Mouse (Mus musculus) lung, postnatal 25 days (tissue): ENCODE measurements at regions not wholly inside any gene's neighbourhood (a gene's known extent, or its start where the extent isn't known, plus 50 kb on each side); places are given as distances from the start of the nearest gene placed in this dataset.

Experiments
- DNase-seq: peaks from one replicate; pipeline ENCODE4 v3.0.0; 2022; ENCODE audit warnings: low spot score

- no peak for DNase-seq
Measured at GRCm38 (mm10) chr6:140178425-140179193, 137.4 kb upstream of the Plcz1 start.

DNA sequence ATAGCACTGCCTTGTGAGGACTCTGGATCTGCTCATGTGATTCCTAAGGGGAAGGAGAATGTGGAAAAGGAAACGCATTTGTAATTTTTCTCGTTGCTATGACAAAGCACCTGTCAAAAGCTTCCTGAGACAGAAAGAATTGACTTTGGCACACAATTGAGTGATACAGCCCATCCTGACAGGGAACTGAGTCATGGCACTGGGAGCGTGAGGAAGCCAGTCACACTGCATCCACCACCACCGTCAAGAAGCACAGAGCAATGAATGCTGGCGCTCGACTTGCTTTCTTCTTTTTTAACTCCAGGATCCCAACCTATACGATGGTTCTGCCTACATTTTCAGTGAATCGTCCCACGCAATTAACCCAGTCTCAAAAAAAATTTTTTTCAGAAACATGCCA is 131.5 kb upstream of the Plcz1 start:
- no peak for DNase-seq

- no peak for DNase-seq
Measured at GRCm38 (mm10) chr6:140169836-140170235, 128.6 kb upstream of the Plcz1 start.

GRCm38 (mm10) chr6:140167182-140167581 is 125.9 kb upstream of the Plcz1 start:
- no peak for DNase-seq

DNA sequence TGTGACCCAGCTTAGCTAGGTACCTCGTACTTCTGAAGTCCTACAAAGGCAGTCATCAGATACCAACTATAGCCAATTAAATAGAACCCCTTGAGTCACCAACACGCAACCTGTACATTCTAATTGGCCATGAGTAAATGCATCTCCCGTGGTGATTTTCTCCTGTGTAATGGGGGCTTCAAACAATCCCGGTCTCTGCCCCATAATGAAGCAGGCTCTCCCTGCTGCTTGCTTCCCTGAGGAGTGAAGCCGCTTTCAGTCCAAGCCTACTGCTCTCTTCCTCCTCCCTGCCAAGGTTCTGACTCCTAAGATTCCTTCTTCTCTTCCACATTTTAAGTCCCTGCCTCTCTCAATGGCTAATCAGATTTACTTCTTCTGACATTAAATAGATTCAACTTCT is 121.5 kb upstream of the Plcz1 start:
- no peak for DNase-seq

DNA sequence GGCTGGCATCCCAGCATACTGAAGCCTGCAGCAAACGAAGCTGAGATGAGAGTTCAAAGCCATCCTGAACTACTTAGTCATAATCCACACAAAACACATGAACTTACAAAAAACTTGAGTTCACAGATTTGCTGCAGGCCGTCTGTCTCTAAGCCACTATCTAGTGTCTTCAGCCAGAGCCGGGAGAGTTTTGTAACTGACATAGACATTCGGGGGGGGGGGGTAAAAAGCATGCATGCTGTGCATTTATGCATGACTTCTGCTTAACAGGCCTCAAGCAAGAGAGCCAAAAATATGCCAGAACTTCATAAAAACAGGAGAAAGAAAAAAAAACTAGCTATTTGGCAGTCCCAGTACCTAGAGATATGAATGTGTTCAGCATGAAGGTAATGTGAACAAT is 120.2 kb upstream of the Plcz1 start:
- no peak for DNase-seq

- DNase-seq: no peak
Measured at GRCm38 (mm10) chr6:140160946-140161345, 119.7 kb upstream of the Plcz1 start.

DNA sequence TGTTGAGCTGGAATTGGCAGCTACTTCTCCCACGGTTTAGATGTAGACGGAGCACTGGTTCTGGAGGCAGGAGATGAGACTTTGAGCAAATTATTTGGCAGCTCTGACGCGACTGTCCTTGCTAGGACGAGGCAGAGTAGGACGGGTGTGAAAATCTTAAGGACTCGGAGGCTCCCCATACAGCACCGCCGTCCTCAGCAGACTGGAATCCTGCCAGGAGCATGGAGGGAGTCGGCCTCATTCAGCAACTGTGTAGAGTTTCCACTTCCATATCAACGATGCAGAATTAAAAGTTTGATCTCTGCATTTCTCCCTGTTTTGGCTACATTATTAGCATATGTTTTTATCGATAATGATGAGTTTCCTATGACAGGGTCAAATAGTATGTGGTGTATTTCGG is 117.7 kb upstream of the Plcz1 start:
- DNase-seq: no peak

- no peak for DNase-seq
Measured at GRCm38 (mm10) chr6:140157375-140157774, 116.1 kb upstream of the Plcz1 start.

DNA sequence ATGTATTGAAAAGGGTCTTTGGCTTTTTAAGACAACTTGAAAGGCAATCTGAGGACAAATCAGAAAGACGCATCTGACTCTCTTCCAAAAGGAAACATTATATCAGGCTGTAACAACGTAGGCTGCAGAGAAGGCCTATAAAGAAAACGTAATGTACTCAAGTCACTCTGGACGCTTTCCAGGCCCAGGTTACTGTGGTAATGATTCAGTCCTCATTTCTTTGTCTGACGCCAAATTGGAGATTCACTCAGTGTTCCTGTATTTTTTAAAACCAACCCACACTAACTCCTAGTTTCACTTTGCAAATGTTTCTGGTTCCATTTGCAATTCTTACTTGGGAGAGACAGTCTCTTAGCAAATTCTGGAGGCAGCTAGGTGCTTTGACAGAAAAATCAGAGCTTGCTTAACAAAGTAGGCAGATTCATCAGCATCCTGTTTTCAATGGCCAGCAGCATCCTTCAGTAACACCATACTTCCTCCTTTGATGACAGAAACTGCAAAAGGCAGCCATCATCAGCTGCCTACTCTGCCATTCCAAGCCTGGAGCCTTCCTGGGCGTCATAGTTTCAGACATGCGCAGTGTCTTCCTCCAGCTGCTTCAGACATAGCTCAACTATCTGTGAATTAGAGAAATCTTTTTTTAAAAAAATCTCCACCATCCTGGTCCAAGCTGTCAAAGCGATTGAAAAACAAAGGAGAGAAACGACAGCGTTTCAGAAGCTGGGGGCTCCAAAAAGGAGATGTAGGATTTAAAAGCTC is 111.3 kb upstream of the Plcz1 start:
- no peak for DNase-seq

DNA sequence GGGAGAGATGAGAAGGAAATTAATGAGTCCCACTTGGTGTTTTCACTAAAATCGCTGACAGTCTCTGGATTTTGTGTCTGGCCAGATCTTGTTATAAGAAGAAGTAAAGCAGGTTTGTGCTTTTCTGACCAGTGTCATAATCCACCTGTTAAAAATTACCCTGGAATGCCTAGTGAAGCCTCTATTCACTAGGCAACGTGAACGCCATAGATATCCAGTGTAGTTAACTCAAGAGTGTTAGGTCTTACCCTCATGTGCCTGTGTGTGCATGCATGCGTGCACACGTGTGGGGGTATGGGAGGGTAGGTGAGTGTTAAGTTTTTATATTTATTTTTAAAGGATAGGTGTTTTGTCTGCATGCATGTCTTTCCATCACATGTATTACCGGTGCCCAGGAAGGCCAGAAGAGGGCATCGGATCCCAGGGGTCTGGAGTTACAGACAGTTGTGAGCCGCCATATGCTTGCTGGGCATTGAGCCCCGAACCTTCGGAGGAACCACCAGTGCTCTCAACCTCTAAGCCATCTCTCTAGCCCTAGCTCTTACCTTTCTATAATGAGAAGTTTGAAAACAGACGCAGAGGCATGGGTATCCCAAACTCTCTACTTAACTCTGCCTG is 107.5 kb upstream of the Plcz1 start:
- no peak for DNase-seq

- DNase-seq: no peak
Measured at GRCm38 (mm10) chr6:140148138-140148537, 106.9 kb upstream of the Plcz1 start.

GRCm38 (mm10) chr6:140147711-140148110 is 106.5 kb upstream of the Plcz1 start:
- DNase-seq: peak; percentile 5

DNA sequence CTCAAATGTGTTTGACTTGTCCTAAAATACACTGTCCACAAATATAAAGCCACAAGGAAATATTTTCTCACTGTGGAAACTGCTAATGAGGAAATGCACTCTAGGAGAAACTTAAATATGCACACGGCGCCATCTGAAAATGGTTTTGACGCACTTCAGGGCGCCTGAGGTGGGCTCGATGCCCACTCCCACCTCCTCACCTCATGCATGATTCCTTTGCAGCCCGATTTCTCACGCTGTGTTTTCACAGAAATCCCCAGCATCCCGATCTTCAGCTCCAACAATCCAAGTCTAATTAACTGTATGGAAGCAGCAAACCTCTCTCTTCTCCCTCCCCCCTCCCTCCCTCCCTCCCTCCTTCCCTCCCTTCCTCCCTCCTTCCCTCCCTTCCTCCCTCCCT is 92.5 kb upstream of the Plcz1 start:
- DNase-seq: no peak

DNA sequence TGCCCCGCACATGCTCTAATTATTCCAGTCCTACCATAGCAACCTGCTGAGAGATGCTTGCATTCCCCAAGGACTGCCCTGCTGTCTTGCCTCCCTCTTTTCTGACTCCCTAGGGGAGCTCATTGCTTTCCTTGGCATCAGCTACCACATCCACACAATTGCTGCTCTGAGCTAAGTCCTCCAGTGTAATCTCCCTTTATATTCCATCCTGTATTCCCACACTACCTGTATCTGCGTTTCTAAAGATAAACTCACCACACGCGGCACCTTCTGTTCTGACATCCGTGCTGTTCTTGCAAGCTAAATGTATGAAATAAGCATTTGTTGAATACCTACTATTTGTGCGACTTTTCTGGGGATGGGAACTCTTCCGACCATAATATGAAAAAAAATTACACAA is 85.4 kb upstream of the Plcz1 start:
- DNase-seq: no peak

DNA sequence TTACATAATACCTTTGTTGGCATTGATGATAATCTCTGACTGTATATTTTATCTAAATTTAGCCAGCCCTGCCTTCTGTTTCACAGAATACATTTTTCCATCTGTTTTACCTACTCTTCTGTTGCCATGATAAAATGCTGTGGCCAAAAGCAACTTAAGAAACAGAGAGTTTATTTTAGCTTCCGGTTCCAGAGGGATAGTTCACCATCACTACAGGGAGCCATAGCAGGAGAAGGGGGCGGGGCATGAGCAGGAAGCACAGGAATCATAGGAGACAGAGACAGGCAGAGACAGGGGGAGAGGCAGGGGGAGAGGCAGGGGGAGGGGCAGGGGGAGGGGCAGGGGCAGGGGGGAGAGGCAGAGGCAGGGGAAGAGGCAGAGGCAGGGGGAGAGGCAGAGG is 72.8 kb upstream of the Plcz1 start:
- no peak for DNase-seq

GRCm38 (mm10) chr6:140112054-140112453 is 70.8 kb upstream of the Plcz1 start:
- DNase-seq: no peak

GRCm38 (mm10) chr6:140108083-140108482 is 66.8 kb upstream of the Plcz1 start:
- no peak for DNase-seq

GRCm38 (mm10) chr6:140107628-140108027 is 66.4 kb upstream of the Plcz1 start:
- no peak for DNase-seq

DNA sequence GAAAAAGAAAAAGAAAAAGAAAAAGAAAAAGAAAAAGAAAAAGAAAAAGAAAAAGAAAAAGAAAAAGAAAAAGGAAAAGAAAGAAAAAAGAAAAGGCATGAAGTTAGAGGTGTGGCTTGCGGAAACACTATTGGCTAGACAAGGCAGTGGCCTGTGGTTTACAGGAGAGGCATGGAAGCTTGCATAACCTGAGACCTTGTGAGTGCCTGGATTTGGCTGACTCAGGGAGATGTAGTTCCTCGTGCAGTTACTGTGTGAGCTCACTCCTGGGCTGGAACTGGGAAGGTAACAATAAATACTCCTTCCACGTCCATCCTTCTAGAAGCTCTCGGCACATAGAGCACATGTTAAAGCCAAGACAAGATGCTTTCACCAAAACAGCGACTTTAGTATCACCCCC is 64.9 kb upstream of the Plcz1 start:
- DNase-seq: no peak

DNA sequence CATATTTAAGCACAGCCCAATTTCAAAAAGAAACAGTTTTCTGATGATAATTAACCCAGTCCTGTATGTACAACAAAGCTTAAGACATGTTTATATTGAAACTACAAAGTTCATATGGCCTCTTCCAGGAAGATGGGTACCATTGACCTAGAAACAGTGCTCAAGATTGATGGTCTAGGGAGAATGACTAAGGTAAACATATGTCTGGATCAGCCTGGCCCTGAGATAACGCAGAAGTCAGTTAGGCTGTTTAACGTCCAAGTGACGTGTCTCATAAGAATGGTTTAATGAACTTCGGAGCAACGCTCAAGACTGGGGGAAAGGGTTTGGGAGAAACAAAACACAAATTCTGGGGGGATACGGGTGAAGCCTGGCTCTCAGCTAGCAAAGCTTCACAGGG is 60.8 kb upstream of the Plcz1 start:
- DNase-seq: no peak

GRCm38 (mm10) chr6:140095416-140095815 is 54.2 kb upstream of the Plcz1 start:
- DNase-seq: no peak
